Mouse (Mus musculus) heart, adult 2 months (tissue): ENCODE measurements at regions not wholly inside any gene's neighbourhood (a gene's known extent, or its start where the extent isn't known, plus 50 kb on each side); places are given as distances from the start of the nearest gene placed in this dataset.

ENCODE experiments used
- DNase-seq, 2 experiments: peaks; one replicate each; pipeline ENCODE4 v3.0.0; 2021
- H3K27ac ChIP-seq: fragments of 200-600 bp; 2 replicates; pipeline ENCODE4 v1.8.1; 2022
- H3K27me3 ChIP-seq: fragments of 200-500 bp; 2 replicates; pipeline ENCODE4 v1.6.1; 2012; ENCODE audit warnings: mild to moderate bottlenecking, low read length, inconsistent platforms, mixed read lengths; ENCODE audit not compliant: control insufficient read depth, insufficient read depth
- H3K36me3 ChIP-seq: fragments of 200-500 bp; 2 replicates; pipeline ENCODE4 v1.6.1; 2012; ENCODE audit warnings: low read length, inconsistent platforms; ENCODE audit not compliant: control insufficient read depth, insufficient read depth
- H3K4me1 ChIP-seq: fragments of 200-500 bp; 2 replicates; pipeline ENCODE4 v1.6.1; 2011; ENCODE audit warnings: low read length; ENCODE audit not compliant: control insufficient read depth, insufficient read depth
- H3K4me3 ChIP-seq: fragments of 200-600 bp; 2 replicates; pipeline ENCODE4 v1.8.1; 2022
- H3K79me2 ChIP-seq: fragments of 200-500 bp; replicated peaks from 2 replicates; pipeline ENCODE4 v1.6.1; 2012; ENCODE audit warnings: mild to moderate bottlenecking, inconsistent platforms, low read length, moderate library complexity, mixed read lengths; ENCODE audit not compliant: control insufficient read depth, insufficient read depth
- H3K9ac ChIP-seq: fragments of 200-500 bp; 2 replicates; pipeline ENCODE4 v1.6.1; 2012; ENCODE audit warnings: low read depth, mild to moderate bottlenecking, control low read depth, inconsistent platforms, low read length, mixed read lengths
- CTCF ChIP-seq: fragments of 200-600 bp; IDR thresholded peaks from 2 replicates; pipeline ENCODE4 v1.8.1; 2022; ENCODE audit warnings: antibody characterized with exemption, mild to moderate bottlenecking, moderate library complexity
- EP300 ChIP-seq: fragments of 200-500 bp; IDR thresholded peaks from 2 replicates; pipeline ENCODE4 v1.6.1; 2011; ENCODE audit warnings: low read depth, low read length, control low read depth; ENCODE audit not compliant: insufficient read depth
- POLR2A ChIP-seq: fragments of 200-500 bp; IDR thresholded peaks from 2 replicates; pipeline ENCODE4 v1.6.1; 2011; ENCODE audit warnings: mild to moderate bottlenecking, low read depth, low read length, control low read depth; ENCODE audit not compliant: insufficient read depth
- WGBS: fragments of 180-500 bp; shearing (Covaris S2); methylation state at CpG from one replicate; pipeline ENCODE4 v1.1.7; 2018; 5-methylcytosine and 5-hydroxymethylcytosine counted together
- intact Hi-C: fragments of 180-260 bp; cut with DNase I; formaldehyde crosslinking; loops from one replicate; pipeline ENCODE4 v1.15.1; 2025

DNA sequence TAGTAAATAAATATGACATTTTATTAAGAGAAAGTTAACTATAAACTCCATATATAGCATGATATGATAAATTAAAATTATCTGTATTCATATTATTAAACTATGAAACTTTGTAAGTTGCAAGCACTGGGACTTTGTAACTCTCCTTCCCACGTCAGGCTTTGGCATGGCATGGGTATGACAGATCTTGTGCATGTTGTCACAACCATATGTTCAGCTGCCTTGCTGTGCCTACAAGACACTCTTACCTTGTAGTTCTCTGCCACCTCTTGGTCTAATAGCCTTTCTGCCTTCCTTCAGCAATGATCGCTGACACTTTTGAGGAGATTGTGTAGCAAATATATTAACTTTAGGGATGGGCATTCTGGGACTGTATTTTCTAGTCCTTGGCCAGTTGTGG, 183.1 kb upstream of the Ndst3 start:
- TF ChIP-seq CTCF: no peak
- no peak for TF ChIP-seq EP300
- TF ChIP-seq POLR2A: no peak
- Histone ChIP-seq H3K79me2 (no peaks in the 10 kb centered on the region), H3K27ac (no peak overlapping the region), H3K4me3 (no peak overlapping the region), H3K36me3 (no peaks in the 10 kb centered on the region), H3K4me1 (no peaks in the 10 kb centered on the region), H3K27me3 (no peaks in the 10 kb centered on the region), H3K9ac (no peak overlapping the region)
- intact Hi-C loops: no loop called here
- WGBS: 85% methylated on average over 2 of the region's 2 CpGs
- no peak for DNase-seq

DNA sequence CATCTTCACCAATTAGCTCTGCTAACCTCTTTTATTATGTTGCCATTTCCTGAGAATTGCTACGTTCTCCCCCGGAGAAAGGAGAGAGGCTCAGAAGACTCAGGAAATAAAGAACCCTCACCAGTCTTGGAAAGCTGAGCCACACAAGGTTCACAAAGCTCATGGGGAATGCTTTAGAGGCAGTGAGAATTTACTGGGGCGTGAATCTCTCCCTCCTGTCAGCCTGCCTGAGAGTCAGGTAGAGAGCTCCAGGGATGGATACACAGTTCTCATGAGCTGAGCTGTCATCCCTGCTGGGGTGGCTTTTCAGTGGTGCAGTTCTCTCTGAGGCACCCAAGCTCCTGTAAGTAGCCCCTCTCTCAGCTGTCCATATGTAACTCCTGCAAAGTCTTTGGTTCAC, 203.0 kb upstream of the Ndst3 start:
- TF ChIP-seq EP300: no peak
- TF ChIP-seq POLR2A: no peak
- no peak for TF ChIP-seq CTCF
- no peaks in the 10 kb centered on the region for H3K36me3 ChIP-seq
- no peaks in the 10 kb centered on the region for H3K79me2 ChIP-seq
- H3K4me1 ChIP-seq: no peaks in the 10 kb centered on the region
- no peak overlapping the region for H3K9ac ChIP-seq
- H3K27me3 ChIP-seq: no peaks in the 10 kb centered on the region
- WGBS: 49% methylated on average over 3 of the region's 3 CpGs
- H3K4me3 ChIP-seq: no peak overlapping the region
- H3K27ac ChIP-seq: no peak overlapping the region
- intact Hi-C loops: no loop called here
- no peak for DNase-seq

DNA sequence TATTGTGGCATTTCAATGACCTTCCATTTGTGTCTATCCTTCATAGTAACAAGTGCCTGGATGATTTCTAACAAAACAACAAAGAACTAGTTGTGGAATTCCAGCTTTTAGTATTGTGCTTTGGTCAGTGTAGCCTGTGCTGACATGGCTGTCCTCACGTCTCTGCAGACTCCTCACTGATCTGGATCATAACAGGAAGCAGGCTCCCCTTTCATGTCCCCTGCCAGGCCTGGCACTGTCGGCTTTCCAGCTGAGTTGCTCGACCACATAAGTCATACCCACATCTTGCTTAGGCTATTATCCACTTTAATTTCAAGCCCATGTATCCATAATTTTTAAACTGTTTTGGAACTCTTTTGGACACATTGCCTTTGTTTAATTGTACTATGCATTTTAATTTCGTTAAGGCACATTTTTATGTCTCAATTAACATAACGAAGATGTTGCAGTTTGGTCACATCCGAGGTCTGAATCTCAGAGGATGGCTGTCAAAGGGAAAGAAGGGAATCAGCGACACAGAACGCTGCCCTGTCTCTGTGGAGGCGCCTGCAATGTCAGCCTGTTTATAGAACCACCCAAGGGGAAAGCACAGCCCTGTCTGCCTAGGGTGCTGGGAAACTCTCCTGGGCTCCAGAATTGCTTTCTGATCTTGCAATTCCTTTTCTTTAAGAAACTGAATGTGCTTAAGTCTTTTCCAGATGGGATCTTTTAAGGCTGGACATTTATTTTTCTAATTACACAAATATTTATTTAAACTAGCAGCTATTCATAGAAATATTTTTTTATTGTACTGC, 215.5 kb upstream of the Ndst3 start:
- no peaks in the 10 kb centered on the region for H3K27me3 ChIP-seq
- no peak overlapping the region for H3K4me3 ChIP-seq
- H3K4me1 ChIP-seq: no peaks in the 10 kb centered on the region
- DNase-seq: no peak
- WGBS: 27% methylated on average over 9 of the region's 9 CpGs
- no peak overlapping the region for H3K9ac ChIP-seq
- no peak overlapping the region for H3K27ac ChIP-seq
- TF ChIP-seq CTCF: no peak
- no peak for TF ChIP-seq EP300
- TF ChIP-seq POLR2A: no peak
- H3K36me3 ChIP-seq: no peaks in the 10 kb centered on the region
- intact Hi-C loops: no loop called here
- no peaks in the 10 kb centered on the region for H3K79me2 ChIP-seq

DNA sequence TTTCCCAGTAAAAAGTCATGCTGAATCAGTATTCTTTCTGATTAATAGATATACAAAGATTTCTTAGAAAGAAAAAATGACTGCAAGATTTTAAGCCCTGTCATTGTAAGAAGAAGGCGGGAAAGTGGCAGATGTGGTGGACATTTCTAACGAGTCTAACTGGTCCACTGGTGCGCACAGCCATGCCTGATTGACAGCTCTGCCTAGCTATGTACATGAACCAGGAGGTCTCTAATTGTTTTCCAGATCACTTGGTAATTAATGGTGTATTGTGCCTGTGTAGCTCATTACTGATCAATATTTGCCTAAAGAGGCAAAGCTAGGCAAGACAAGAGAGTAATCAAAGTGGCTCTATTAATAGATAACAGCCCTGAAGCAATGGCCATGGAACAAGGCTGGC, 227.5 kb upstream of the Ndst3 start:
- no peak for DNase-seq
- WGBS: 81% methylated on average over 3 of the region's 3 CpGs
- TF ChIP-seq EP300: no peak
- no peak for TF ChIP-seq CTCF
- TF ChIP-seq POLR2A: no peak

DNA sequence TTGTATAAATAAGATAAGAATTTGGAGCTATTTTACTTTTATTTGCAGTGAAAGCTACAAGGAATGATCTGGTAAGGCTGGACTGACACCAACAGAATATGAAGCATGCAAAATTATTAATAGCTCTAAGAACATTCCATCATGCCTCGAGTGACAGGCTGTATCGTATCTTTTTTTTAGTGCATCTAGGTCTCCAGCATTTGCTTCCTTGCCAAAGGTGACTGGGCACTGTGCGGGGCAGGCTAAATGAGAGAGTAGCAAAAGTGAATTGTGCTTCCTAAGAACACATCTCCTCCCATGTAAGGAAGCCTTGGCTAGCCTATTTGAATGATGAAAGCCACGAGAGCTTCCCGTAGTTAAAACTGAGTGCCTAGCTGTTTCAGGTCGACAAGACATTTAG, 261.5 kb upstream of the Ndst3 start:
- no peak overlapping the region for H3K4me3 ChIP-seq
- DNase-seq: peak in 1 of 2 experiments; percentile 2
- 52% methylated on average over 6 of the region's 6 CpGs for WGBS
- H3K27ac ChIP-seq: no peak overlapping the region
- H3K27me3 ChIP-seq: no peaks in the 10 kb centered on the region
- no peaks in the 10 kb centered on the region for H3K79me2 ChIP-seq
- H3K36me3 ChIP-seq: no peaks in the 10 kb centered on the region
- H3K9ac ChIP-seq: no peak overlapping the region
- intact Hi-C loops: no loop called here
- TF ChIP-seq POLR2A (no peak), EP300 (no peak), CTCF (no peak)
- no peaks in the 10 kb centered on the region for H3K4me1 ChIP-seq

More for the DNA sequence above, 227.5 kb upstream of the Ndst3 start:
- Histone ChIP-seq H3K27ac (no peak overlapping the region), H3K4me1 (no peaks in the 10 kb centered on the region), H3K36me3 (no peaks in the 10 kb centered on the region), H3K4me3 (no peak overlapping the region), H3K27me3 (no peaks in the 10 kb centered on the region), H3K9ac (no peak overlapping the region), H3K79me2 (no peaks in the 10 kb centered on the region)
- intact Hi-C loops: no loop called here

DNA sequence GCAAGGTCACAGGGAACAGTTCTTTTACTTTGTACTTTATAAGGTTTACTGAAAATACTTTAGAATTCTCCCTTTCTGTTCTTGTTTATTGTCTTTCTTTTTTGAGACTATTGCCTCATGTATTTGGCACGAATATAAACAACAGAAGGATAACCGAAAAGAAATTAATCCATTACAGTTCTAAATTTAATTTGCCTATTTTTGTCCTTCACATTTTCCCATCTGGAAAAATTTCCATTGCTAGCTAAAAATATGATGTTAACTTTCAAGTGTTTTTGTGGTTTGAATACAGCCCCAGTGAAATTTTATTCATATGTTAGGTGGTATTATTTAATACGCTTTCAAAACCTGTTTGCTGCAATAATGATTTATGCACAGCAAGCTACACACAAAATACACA, 276.7 kb upstream of the Ndst3 start:
- TF ChIP-seq CTCF (no peak), POLR2A (no peak), EP300 (no peak)
- no peak overlapping the region for H3K9ac ChIP-seq
- WGBS: 73% methylated on average over 3 of the region's 3 CpGs
- no peak overlapping the region for H3K27ac ChIP-seq
- DNase-seq: no peak
- no peaks in the 10 kb centered on the region for H3K27me3 ChIP-seq
- H3K79me2 ChIP-seq: no peaks in the 10 kb centered on the region
- intact Hi-C loops: no loop called here
- no peaks in the 10 kb centered on the region for H3K4me1 ChIP-seq
- no peaks in the 10 kb centered on the region for H3K36me3 ChIP-seq
- H3K4me3 ChIP-seq: no peak overlapping the region
